8 mouse cellular contexts compared by ENCODE assay signal in the genomic region with DNA sequence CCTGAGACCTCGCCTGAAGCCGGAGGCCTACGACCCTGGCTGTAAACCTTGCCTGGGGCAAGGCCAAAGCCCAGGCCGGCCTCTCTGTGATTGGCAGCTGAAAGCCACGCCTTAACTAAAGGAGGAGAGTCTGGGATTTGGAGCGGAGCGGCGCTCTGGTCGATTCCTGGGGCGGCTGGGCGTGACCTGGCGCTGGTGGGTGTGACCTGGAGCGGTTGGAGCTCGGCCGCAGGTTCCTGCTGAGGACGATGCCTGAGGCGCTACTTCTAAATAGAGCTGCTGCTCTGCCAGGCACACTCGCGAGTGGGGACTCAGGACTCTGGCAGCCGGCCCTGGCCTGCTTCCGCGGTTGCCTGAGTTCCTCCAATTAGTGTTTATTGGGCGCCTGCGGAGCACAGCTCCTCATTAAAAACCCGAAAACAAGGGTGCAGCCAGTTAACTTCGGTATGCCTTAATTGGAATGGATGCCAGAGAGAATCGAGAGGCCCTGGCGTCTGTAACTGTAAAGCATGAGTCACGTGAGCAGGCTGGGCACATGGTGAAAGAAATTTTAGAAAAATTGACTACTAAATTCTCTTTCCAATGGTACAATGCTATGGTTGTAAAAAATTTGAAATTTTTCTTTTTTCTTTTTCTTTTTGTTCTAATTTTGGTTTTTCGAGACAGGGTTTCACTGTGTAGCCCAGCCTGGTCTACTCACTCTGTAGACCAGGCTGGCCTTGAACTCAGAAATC. TPM values are rescaled to one million over a fixed set of nuclear protein-coding genes. Genes with fewer than 3 reads are reported as not detected.
DNase-seq lines count a peak whose midpoint lies in the region; ATAC-seq and TF ChIP-seq lines count a peak whose summit lies in the region.

No protein-coding gene starts in this region.

- no peak for TF ChIP-seq POLR2A in cerebellum, adult 2 months (IDR thresholded peaks at IDR 0.05; ENCODE audit: borderline replicate concordance, insufficient read depth, low read length)

- peak; percentile 83 to 89 for ATAC-seq in hematopoietic stem cell, adult 5-6 weeks (replicated peaks in 1 of 2; ENCODE audit: insufficient read depth in 1 of 2, low FRiP score in 2 of 2, low TSS enrichment in 1 of 2, low read depth in 1 of 2, poor library complexity in 2 of 2, severe bottlenecking in 2 of 2)
- peak; percentile 62 for ATAC-seq in lung, embryonic 14.5 days (ENCODE audit: insufficient read depth)
- peak; percentile 20; the same call in 1 of the 2 replicates for ATAC-seq in neutrophil, adult 5-6 weeks (ENCODE audit: extremely low read depth, insufficient number of reproducible peaks, low FRiP score, poor library complexity, severe bottlenecking)

- H3K4me3 ChIP-seq in cerebellum, adult 2 months (replicated peaks; ENCODE audit: insufficient read depth, low read depth, low read length) = peak overlapping the region; percentile 56
- H3K4me3 ChIP-seq in lung, embryonic 14.5 days (ENCODE audit: low read depth, low read length) = peak overlapping the region; percentile 95

- peak overlapping the region; percentile 68 for H3K4me2 ChIP-seq in lung, embryonic 14.5 days

- H3K9me3 ChIP-seq in lung, embryonic 14.5 days (ENCODE audit: low read depth, low read length) = no peaks in the 10 kb centered on the region

- no peaks in the 10 kb centered on the region; the same call in 1 of the 2 replicates for H3K4me1 ChIP-seq in cerebellum, adult 2 months (ENCODE audit: control insufficient read depth, insufficient read depth, low read length)
- H3K4me1 ChIP-seq in lung, embryonic 14.5 days (ENCODE audit: insufficient read depth) = peaks cover 16% of the 10 kb centered on the region

- H3K27me3 ChIP-seq in cerebellum, adult 2 months (ENCODE audit: control insufficient read depth, insufficient read depth, low read length) = no peaks in the 10 kb centered on the region
- H3K27me3 ChIP-seq in lung, embryonic 14.5 days (ENCODE audit: insufficient read depth, low read length) = no peaks in the 10 kb centered on the region

- DNase-seq in MEL-GATA-1-ER (ENCODE audit: extremely low read depth, low read depth) = peak; percentile 83
- DNase-seq in cerebellum, adult 2 months = peak; percentile 83 to 88
- peak; percentile 90 for DNase-seq in forelimb bud, embryonic 11.5 days (ENCODE audit: low read depth, low spot score)
- peak; percentile 88 to 89 for DNase-seq in layer of hippocampus, adult 8-10 months (ENCODE audit: low spot score in 2 of 2)
- DNase-seq in lung, embryonic 14.5 days = peak; percentile 87
- DNase-seq in testis, postnatal 14 days (ENCODE audit: low spot score) = peak; percentile 92

- H3K36me3 ChIP-seq in lung, embryonic 14.5 days (ENCODE audit: insufficient read depth) = peaks cover 5% of the 10 kb centered on the region

- peak overlapping the region; percentile 46 for H3K9ac ChIP-seq in lung, embryonic 14.5 days

- whole genome bisulfite sequencing in cerebellum, adult 2 months = 2% methylated on average over 30 of the region's 30 CpGs
- WGBS in lung, embryonic 14.5 days = 6% methylated on average over 30 of the region's 30 CpGs

- H3K27ac ChIP-seq in cerebellum, adult 2 months (ENCODE audit: insufficient read depth, low read length) = peak overlapping the region; percentile 11; the same call in 1 of the 2 replicates
- peak overlapping the region; percentile 96 for H3K27ac ChIP-seq in lung, embryonic 14.5 days (ENCODE audit: low read depth)

- no peak for TF ChIP-seq CTCF in cerebellum, adult 2 months (IDR thresholded peaks at IDR 0.05; ENCODE audit: borderline replicate concordance, insufficient read depth, low read depth, low read length)
- no peak for TF ChIP-seq CTCF in lung, embryonic 14.5 days (IDR thresholded peaks at IDR 0.05; ENCODE audit: low read depth)

RNA-seq across cellular contexts. Expression of gene Ankrd10, which starts 0.9 kb away (rescaled TPM):
- 53.0 and 53.4 TPM in 2 replicates for polyA plus RNA-seq in cerebellum, adult 2 months (2012; rRNA removed)
- 111 and 131 TPM in 2 replicates for total RNA-seq in hematopoietic stem cell, adult 5-6 weeks (2017)
- 10 to 100 TPM; 51.0 to 76.2 (median 67.2) TPM for total RNA-seq in layer of hippocampus, adult 8-10 months (2022)
- polyA plus RNA-seq in lung, embryonic 14.5 days (2014; fragmentation: Nextera tagmentation; extraction: Ambion mirVana) = 91.5 and 98.2 TPM in 2 replicates
- total RNA-seq in neutrophil, adult 5-6 weeks (2017) = 56.7 and 62.0 TPM in 2 replicates

Comparison
In these comparisons a context has a peak if more than half of its experiments do, and no peak if none do; other contexts are left out.
1. Peak in every context shown above with its lines: DNase-seq, ATAC-seq, H3K4me3 ChIP-seq and H3K27ac ChIP-seq.
2. ATAC-seq: peak in every context shown above with its lines; median percentile 86 in hematopoietic stem cell, adult 5-6 weeks; 62 in lung, embryonic 14.5 days; 20 in neutrophil, adult 5-6 weeks.